Mouse (Mus musculus) CD4-positive naive resting alpha-beta T cell, adult 76 days (primary cell): Measurements from ENCODE around the gene Rnf181. TPM values are rescaled to one million over a fixed set of nuclear protein-coding genes. Genes with fewer than 3 reads are reported as not detected.

Experiments
- total RNA-seq: library from RNA; stranded (reverse); gene quantifications from one replicate; pipeline ENCODE4 v1.2.4, GENCODE M21; 2023

The Rnf181 gene
- total RNA-seq, result 60.6 TPM

GRCm38 (mm10) chr6:72366844-72367443 lies at the start of gene Rnf181:
TSS of gene Rnf181 (minus strand) at chr6:72366956.

DNA sequence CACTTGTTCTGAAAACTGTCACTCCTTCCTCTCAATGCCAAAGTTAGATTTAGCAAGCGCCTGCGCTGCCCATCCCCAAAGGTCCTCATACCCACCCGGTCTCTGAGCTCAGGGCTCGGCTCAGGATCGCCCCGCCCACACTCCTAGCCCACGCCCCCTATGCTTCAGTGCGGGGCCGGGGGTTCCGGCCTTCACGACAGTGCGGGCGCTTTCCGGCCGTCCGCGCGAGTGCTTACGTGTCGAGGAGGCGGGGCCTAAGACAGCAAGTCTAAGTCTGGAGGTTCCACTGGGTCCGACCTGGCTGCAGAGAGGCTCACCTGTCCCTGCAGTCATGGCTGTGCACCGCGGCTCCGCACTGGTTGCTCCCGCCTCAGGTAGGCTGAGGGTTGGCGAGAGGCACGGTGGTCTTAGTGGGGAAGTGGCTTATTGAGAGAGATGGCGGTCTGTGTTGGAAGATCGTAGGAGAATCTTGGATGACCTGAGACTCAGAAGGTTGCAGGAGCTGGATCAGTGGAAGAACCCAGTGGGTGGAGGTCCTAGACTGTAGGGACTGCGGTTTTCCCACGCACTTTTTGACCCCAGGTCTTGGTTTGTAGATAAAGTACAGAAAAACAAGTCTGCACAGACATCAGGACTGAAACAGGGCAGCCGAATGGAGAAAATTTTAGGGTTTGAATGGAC lies 47.5 kb upstream of the Rnf181 start, which contains the start of gene Ggcx:
Gene Ggcx (plus strand): TSS at position 233 of the 681 bp plus-strand sequence.

GRCm38 (mm10) chr6:72389941-72390771 lies 23.4 kb upstream of the Rnf181 start, which contains the start of gene Vamp8:
TSS of gene Vamp8 (minus strand) at chr6:72390703.

DNA sequence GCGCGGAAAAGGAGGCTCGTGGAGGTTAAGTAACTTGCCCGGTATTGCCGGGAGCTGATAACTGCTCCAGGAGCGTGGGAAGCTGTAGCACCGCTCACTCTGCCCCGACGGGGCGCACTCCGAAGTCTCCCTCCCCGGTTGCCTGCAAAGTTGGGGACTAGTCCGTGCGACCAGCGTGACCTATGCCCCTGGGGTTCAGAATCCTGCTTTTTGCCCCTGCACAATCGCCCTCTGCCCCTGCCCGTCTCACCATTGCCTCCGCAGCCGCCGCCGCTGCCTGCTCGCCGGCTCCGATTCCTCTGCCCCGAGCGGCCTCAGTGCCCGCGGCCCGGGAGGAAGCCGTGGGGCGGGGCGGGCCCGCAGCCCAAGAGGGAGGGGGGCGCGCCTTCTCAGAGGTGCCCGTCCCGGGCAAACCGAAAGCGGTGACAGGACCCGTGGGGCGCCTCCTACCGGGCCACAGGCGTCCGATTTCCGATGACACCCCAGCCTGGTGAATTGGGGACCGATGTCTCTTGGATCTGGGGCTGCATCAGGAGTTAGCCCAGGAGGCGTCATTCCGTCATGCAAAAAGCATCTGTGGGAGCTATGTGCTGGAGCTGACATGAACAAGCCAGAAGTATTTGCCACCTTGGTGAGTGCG lies 13.5 kb upstream of the Rnf181 start, which contains the start of gene Vamp5:
Gene Vamp5 (minus strand): TSS at position 338 of the 640 bp plus-strand sequence.

GRCm38 (mm10) chr6:72355066-72355911 lies 11.5 kb downstream of the Rnf181 start, which contains the start of gene Tmem150a:
TSS of gene Tmem150a (plus strand) at chr6:72355447.

DNA sequence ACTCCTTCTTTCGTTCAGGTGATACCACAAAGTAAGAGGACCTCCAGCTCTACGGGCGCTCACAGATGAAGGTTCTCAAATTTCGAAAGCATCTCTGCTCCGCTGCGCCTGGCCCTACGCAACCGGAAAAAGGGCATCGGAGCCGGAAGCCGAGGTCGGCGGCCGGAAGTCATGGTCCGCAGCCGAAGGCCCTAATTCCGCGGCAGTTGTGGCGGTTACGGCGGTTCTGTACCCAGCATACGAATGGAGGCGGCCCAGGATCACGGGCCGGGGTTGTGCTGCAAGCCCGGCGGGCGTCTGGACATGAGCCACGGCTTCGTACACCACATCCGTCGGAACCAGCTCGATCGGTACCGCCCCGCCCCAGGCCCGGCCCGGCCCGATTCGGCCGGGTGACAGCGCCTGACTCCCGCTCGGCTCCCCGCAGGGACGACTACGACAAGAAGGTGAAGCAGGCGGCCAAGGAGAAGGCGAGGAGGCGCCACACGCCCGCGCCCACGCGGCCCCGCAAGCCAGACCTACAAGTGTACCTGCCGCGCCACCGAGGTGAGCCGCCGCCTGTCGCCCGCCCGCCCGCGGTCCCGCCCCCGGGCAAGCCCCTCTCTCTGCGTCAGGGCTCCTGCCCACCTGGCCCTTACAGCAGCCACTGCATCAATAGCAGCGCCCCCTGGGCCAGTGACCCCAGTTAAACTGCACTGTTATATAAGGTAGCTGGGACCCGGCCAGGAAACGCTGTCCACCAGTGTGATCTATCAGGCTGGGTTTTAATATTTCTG lies 19.4 kb downstream of the Rnf181 start, which contains the start of gene 0610030E20Rik:
Gene 0610030E20Rik (plus strand): TSS at position 152 of the 776 bp plus-strand sequence.

DNA sequence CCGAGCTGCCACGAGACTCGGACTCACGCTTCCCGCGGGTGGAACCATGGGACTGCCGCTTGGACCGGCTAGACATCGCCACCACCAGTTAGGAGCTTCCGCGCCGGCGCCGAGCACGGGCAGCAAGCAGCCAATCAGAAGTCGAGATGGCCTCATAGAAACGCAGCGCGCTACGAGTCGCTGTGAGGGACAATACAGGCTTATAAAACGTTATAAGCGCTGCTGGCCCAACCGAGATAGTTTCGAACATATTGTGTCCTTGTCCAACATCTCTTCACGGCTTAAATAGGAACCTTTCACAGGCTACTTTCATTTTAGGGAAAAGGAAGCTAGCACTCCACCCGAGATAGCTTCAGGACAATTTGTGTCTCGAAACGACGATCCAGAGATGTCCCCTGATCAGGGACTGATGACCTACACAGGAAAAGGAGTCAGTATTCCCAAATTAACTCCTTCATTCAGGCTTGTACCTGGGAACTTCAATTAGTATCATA lies 21.6 kb downstream of the Rnf181 start, which contains the start of gene Usp39:
Gene Usp39 (minus strand): TSS at position 111 of the 494 bp plus-strand sequence.

Other genes with a start within 250 kb of the Rnf181 start
- gene Atoh8, start 131.4 kb downstream of the Rnf181 start, total RNA-seq, result not detected
- not detected for gene Sftpb, start 62.3 kb downstream of the Rnf181 start, total RNA-seq
- gene Usp39, start 21.8 kb downstream of the Rnf181 start, total RNA-seq, result 41.9 TPM
- 37.4 TPM for gene 0610030E20Rik, start 19.6 kb downstream of the Rnf181 start, total RNA-seq
- gene Tmem150a, start 11.5 kb downstream of the Rnf181 start, total RNA-seq, result 4.0 TPM
- gene Vamp5, start 13.5 kb upstream of the Rnf181 start, total RNA-seq, result 13.3 TPM
- 57.2 TPM for gene Vamp8, start 23.7 kb upstream of the Rnf181 start, total RNA-seq
- 13.5 TPM for gene Ggcx, start 47.4 kb upstream of the Rnf181 start, total RNA-seq
- 190 TPM for gene Mat2a, start 72.6 kb upstream of the Rnf181 start, total RNA-seq
- gene Sh2d6, start 154.8 kb upstream of the Rnf181 start, total RNA-seq, result not detected
- gene Capg, start 177.4 kb upstream of the Rnf181 start, total RNA-seq, result 42.4 TPM
- 12.2 TPM for gene Elmod3, start 231.5 kb upstream of the Rnf181 start, total RNA-seq
- 5.2 TPM for gene Retsat, start 231.5 kb upstream of the Rnf181 start, total RNA-seq